Mouse (Mus musculus) lung, embryonic 16.5 days (tissue): ENCODE measurements around the gene Trim50. TPM values are rescaled to one million over a fixed set of nuclear protein-coding genes. Genes with fewer than 3 reads are reported as not detected.

ENCODE experiments used
- ATAC-seq: fragments of 200-750 bp; cut with Nextera tagmentation; 2 replicates; pipeline ENCODE4 v1.8.0; 2017; ENCODE audit warnings: low read depth, mild to moderate bottlenecking, moderate library complexity
- H3K27ac ChIP-seq: fragments of 300-500 bp; sonication (generic); 2 replicates; pipeline ENCODE4 v1.5.1; 2014; ENCODE audit warnings: mild to moderate bottlenecking, control low read depth, low read length
- H3K27me3 ChIP-seq: fragments of 300-500 bp; sonication (generic); 2 replicates; pipeline ENCODE4 v1.6.1; 2014; ENCODE audit warnings: low read depth, low read length, mixed read lengths; ENCODE audit not compliant: control insufficient read depth, insufficient read depth
- H3K36me3 ChIP-seq: fragments of 300-500 bp; sonication (generic); 2 replicates; pipeline ENCODE4 v1.6.1; 2014; ENCODE audit warnings: low read length; ENCODE audit not compliant: control insufficient read depth, insufficient read depth
- H3K4me1 ChIP-seq: fragments of 300-500 bp; sonication (generic); replicated peaks from 2 replicates; pipeline ENCODE4 v1.6.1; 2014; ENCODE audit warnings: low read length, mixed read lengths; ENCODE audit not compliant: control insufficient read depth, insufficient read depth
- H3K4me2 ChIP-seq: fragments of 300-500 bp; sonication (generic); 2 replicates; pipeline ENCODE4 v1.6.1; 2014; ENCODE audit warnings: low read depth, low read length, control low read depth
- H3K4me3 ChIP-seq: fragments of 300-500 bp; sonication (generic); 2 replicates; pipeline ENCODE4 v1.5.1; 2014; ENCODE audit warnings: mild to moderate bottlenecking, low read length, control low read depth
- H3K9ac ChIP-seq: fragments of 300-500 bp; sonication (generic); 2 replicates; pipeline ENCODE4 v1.6.1; 2014; ENCODE audit warnings: low read length, control low read depth
- H3K9me3 ChIP-seq: fragments of 300-500 bp; sonication (generic); 2 replicates; pipeline ENCODE4 v1.6.1; 2016; ENCODE audit warnings: low read length; ENCODE audit not compliant: control insufficient read depth
- WGBS: fragments of 180-500 bp; shearing (Covaris S2); extraction: QIAGEN DNeasy Blood & Tissue Kit; methylation state at CpG from one replicate; pipeline ENCODE4 v1.1.7; 2014; 5-methylcytosine and 5-hydroxymethylcytosine counted together
- microRNA-seq: library from miRNA; unstranded; fragments of <30 nt; microRNA quantifications from one replicate; pipeline ENCODE4, GENCODE M21; 2016
- polyA plus RNA-seq: library from polyadenylated mRNA; unstranded; fragments of >200 nt; fragmentation: Nextera tagmentation; extraction: Ambion mirVana; gene quantifications from 2 replicates; pipeline ENCODE4 v1.2.1, GENCODE M21; 2015

Gene Trim50
- polyA plus RNA-seq, 1 experiment from 2014 or later: not detected

DNA sequence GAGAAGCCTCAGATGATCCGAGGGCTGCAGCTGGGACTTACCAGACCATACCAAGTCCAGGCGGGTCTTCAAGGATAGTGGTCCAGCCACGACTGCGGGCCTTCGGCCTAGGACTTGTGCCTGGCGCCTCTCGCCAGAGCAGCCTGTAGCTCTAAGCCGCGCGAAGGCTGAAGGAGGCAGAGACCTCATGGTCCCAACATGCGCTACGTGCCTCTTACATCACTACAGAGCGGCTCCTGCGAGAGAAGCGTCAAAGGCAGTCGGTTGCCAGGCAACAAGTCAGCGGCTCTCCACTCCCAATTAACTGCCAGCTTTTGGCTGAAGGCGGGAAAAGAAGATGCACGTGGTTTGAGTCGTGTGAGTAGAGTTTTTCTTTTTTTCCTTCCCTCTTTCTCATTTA is 51.5 kb downstream of the Trim50 start:
- H3K9me3 ChIP-seq: no peaks in the 10 kb centered on the region
- H3K4me3 ChIP-seq: no peak overlapping the region
- no peaks in the 10 kb centered on the region for H3K4me1 ChIP-seq
- H3K27ac ChIP-seq: no peak overlapping the region
- H3K9ac ChIP-seq: no peak overlapping the region
- H3K36me3 ChIP-seq: no peaks in the 10 kb centered on the region
- WGBS: 35% methylated on average over 20 of the region's 20 CpGs
- H3K27me3 ChIP-seq: no peaks in the 10 kb centered on the region
- peak; percentile 51; the same call in 1 of the 2 replicates for ATAC-seq
- H3K4me2 ChIP-seq: no peak overlapping the region

DNA sequence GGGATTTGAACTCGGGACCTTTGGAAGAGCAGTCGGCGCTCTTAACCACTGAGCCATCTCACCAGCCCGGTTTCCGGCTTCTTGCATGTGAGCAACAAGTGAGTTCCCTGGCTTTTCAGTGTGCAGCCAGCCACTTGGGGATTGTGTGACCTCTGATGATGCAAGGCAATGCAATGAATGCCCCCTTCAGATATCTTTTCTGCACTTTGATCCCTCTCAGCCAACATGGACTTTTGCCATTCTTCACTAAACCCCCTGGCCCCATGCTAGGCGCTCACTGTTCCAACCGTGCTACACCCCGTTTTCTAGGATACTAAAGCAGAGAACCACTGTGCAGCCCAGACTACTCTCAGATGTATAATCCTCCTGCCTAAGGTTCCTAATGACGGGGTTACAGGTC is 52.3 kb downstream of the Trim50 start:
- H3K9ac ChIP-seq: no peak overlapping the region
- ATAC-seq: no peak
- H3K27ac ChIP-seq: no peak overlapping the region
- H3K4me3 ChIP-seq: no peak overlapping the region
- H3K4me2 ChIP-seq: no peak overlapping the region
- 82% methylated on average over 9 of the region's 9 CpGs for WGBS
- no peaks in the 10 kb centered on the region for H3K9me3 ChIP-seq
- H3K36me3 ChIP-seq: no peaks in the 10 kb centered on the region
- H3K4me1 ChIP-seq: no peaks in the 10 kb centered on the region
- no peaks in the 10 kb centered on the region for H3K27me3 ChIP-seq

DNA sequence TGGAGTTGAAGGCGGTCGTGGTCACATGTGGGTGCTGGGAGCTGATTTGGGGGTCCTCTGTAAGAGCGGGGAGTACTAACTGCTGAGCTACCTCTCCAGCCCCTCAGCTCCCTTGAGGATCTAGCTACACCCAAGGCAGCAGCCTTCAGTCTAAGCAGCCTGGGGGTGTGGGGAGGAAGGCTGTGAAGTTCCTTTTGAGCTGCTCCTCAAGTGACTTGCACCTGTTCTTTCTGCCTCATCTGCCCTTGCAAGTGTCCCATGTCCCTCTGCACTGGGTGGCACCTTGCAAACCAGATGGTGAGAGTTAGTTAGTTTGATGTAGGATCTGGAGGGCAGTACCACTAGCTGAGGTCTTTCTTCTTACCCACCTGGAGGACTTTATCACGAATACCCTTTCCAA is 55.0 kb downstream of the Trim50 start:
- no peak for ATAC-seq
- peaks cover 4% of the 10 kb centered on the region; the same call in 1 of the 2 replicates for H3K36me3 ChIP-seq
- no peaks in the 10 kb centered on the region for H3K4me1 ChIP-seq
- no peak overlapping the region for H3K4me3 ChIP-seq
- WGBS: 88% methylated on average over 4 of the region's 4 CpGs
- no peaks in the 10 kb centered on the region for H3K9me3 ChIP-seq
- H3K27ac ChIP-seq: no peak overlapping the region
- no peak overlapping the region for H3K9ac ChIP-seq
- H3K4me2 ChIP-seq: no peak overlapping the region
- no peaks in the 10 kb centered on the region for H3K27me3 ChIP-seq

DNA sequence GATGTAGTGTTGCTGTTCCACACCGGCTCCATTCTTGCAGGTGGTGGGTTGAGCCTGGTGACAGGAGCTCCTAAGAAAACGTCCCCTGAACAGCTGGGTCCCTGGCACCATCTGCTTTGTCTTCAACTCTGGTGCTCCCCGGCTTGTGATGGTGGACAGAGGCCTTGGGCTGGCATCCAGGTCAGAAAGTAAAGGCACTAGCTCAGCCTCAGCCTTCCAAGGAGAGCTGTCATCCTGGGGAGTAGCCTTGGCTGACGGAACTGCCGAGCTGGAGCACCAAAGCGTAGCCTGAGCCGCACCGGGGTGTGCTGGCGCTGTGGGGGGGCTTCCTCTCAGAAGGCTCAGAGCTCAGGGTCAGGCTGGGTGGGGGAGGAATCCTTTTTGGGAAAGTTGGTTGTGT is 57.2 kb downstream of the Trim50 start:
- Histone ChIP-seq H3K27me3 (no peaks in the 10 kb centered on the region), H3K9me3 (no peaks in the 10 kb centered on the region), H3K36me3 (peaks cover 10% of the 10 kb centered on the region), H3K4me1 (no peaks in the 10 kb centered on the region), H3K27ac (no peak overlapping the region), H3K4me3 (no peak overlapping the region), H3K9ac (no peak overlapping the region), H3K4me2 (no peak overlapping the region)
- WGBS: 81% methylated on average over 9 of the region's 9 CpGs
- ATAC-seq: no peak

Small RNAs within 50 kb of the gene (microRNA-seq; reads per million reads assigned to microRNA genes)
- not detected for gene Mir7033

Other genes with a start within 250 kb of the Trim50 start
- 20.6 and 22.6 TPM in 2 replicates for gene Tbl2, start 203.6 kb upstream of the Trim50 start, polyA plus RNA-seq
- gene Bcl7b, start 185.0 kb upstream of the Trim50 start, polyA plus RNA-seq: 53.3 and 56.2 TPM in 2 replicates
- gene Baz1b, start 166.0 kb upstream of the Trim50 start, polyA plus RNA-seq: 33.8 and 35.3 TPM in 2 replicates
- 1.1 TPM in 2 replicates for gene Fzd9, start 102.1 kb upstream of the Trim50 start, polyA plus RNA-seq
- gene Fkbp6, start 3.3 kb upstream of the Trim50 start, polyA plus RNA-seq: not detected in 2 replicates
- gene Nsun5, start 16.7 kb downstream of the Trim50 start, polyA plus RNA-seq: 32.1 and 34.3 TPM in 2 replicates
- 9.4 and 9.7 TPM in 2 replicates for gene Pom121, start 41.3 kb downstream of the Trim50 start, polyA plus RNA-seq
- 33.7 and 35.1 TPM in 2 replicates for gene Hip1, start 191.8 kb downstream of the Trim50 start, polyA plus RNA-seq
- not detected in 2 replicates for gene Ccl26, start 210.3 kb downstream of the Trim50 start, polyA plus RNA-seq
- gene Ccl24, start 219.8 kb downstream of the Trim50 start, polyA plus RNA-seq: 2.9 and 5.5 TPM in 2 replicates